Mouse (Mus musculus): ENCODE results near the gene Htr3b. TPM values are rescaled to one million over a fixed set of nuclear protein-coding genes. Genes with fewer than 3 reads are reported as not detected.

The Htr3b gene
- polyA plus RNA-seq, 2 experiments, result 0.06 TPM; not detected in 1

DNA sequence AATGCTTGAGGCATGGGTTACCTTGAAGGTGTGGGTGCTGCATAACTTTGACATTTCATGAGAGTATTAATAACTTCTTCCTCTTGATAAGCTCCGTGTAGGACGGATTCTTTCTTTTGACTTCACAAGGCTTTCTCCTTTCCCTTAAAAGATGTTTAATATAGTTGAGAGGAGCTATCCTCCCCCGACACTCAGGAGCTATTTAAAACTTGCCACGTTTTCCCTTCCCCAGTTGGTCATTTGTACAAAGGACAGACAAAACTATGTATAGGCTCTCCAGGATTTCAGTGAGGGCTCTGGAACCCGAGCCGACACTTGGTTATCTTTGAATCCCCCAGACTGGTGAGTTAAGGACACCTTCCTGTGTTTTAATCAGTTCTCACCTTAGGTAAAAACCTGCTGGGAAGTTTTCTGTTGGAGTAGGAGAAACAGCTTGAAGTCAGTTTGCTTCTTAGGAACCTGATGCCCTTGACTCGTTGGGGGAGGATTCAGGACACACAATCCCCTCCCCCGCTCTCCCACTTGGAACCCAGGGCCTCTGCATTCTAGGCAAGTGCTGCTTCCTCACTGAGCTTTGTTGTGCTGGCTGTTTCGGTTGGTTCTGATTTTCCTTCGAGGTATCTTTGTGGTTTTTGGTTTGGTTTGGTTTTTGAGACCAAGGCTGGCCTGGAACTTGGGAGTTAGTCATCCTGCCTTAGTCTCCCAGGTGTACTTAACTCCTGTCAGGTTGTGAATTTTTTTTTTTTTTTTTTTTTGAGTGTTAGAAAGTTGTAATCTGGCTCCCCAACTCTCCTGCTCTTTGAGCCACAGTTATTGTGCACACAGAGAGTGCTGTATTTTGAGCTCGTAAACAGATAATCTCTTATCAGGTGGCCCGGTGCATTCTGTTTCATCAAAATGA is 22.7 kb upstream of the Htr3b start:
- Histone ChIP-seq H3K4me3 (replicated peaks; ENCODE audit: low read length) (0 out of 2 replicates have a peak overlapping the region, but pooled peaks have one; percentile 13), H3K4me2 (replicated peaks; ENCODE audit: low read depth, low read length, severe bottlenecking) (peak overlapping the region; percentile 33), H3K36me3 (ENCODE audit: control insufficient read depth, insufficient read depth, low read length) (no peaks in the 10 kb centered on the region), H3K9me3 (ENCODE audit: control insufficient read depth, low read length) (no peaks in the 10 kb centered on the region), H3K9ac (ENCODE audit: low read depth, low read length, severe bottlenecking) (0 out of 2 replicates have a peak overlapping the region, but pooled peaks have one; percentile 12), H3K4me1 (ENCODE audit: control insufficient read depth, insufficient read depth, low read length) (peaks cover 12% of the 10 kb centered on the region), H3K27ac (replicated peaks; ENCODE audit: low read depth, low read length) (no peak overlapping the region), H3K27me3 (ENCODE audit: control insufficient read depth, insufficient read depth, low read length) (no peaks in the 10 kb centered on the region)
- DNase-seq (ENCODE audit: low spot score) (no peak), ATAC-seq (ENCODE audit: low FRiP score, low read depth) (no peak)
- no peak for TF ChIP-seq POLR2A (IDR thresholded peaks at IDR 0.05; ENCODE audit: borderline replicate concordance, extremely low read depth, insufficient read depth, insufficient read length)
- WGBS, result 28% methylated on average over 12 of the region's 12 CpGs

DNA sequence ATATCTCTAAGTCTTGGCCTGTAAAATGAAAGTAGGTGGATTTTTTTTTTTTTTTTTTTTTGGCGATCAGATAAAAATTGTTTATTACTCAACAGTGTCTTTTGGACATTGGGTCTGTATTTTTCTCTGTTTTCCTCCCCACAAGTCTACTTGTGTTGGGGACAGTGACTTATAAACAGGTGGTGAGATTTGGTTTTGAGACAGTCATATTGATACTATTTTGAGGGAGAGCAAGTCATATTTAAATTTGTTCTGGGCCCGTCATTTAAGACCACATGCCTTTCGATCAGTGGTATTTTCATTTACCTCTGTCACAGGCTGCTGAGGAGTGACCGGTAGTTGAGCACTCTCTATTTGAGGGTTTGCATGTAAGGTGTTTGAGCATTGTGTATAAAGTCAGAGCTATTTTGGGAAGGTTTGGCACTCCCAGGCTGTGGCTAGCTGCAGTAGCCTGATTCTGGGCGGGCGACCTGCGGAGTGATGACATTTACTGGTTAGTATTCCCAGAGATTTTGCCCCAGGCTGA is 21.9 kb upstream of the Htr3b start:
- H3K36me3 ChIP-seq (ENCODE audit: control insufficient read depth, insufficient read depth, low read length), result no peaks in the 10 kb centered on the region
- H3K27ac ChIP-seq (replicated peaks; ENCODE audit: low read depth, low read length), result no peak overlapping the region
- ATAC-seq (ENCODE audit: low FRiP score, low read depth) (no peak), DNase-seq (ENCODE audit: low spot score) (no peak)
- H3K4me1 ChIP-seq (ENCODE audit: control insufficient read depth, insufficient read depth, low read length), result peaks cover 12% of the 10 kb centered on the region
- H3K4me3 ChIP-seq (replicated peaks; ENCODE audit: low read length), result peak overlapping the region; percentile 13; the same call in 1 of the 2 replicates
- no peak for TF ChIP-seq POLR2A (IDR thresholded peaks at IDR 0.05; ENCODE audit: borderline replicate concordance, extremely low read depth, insufficient read depth, insufficient read length)
- H3K9me3 ChIP-seq (ENCODE audit: control insufficient read depth, low read length), result no peaks in the 10 kb centered on the region
- no peaks in the 10 kb centered on the region for H3K27me3 ChIP-seq (ENCODE audit: control insufficient read depth, insufficient read depth, low read length)
- 27% methylated on average over 7 of the region's 7 CpGs for WGBS
- no peak overlapping the region for H3K9ac ChIP-seq (ENCODE audit: low read depth, low read length, severe bottlenecking)
- H3K4me2 ChIP-seq (replicated peaks; ENCODE audit: low read depth, low read length, severe bottlenecking), result peak overlapping the region; percentile 33

DNA sequence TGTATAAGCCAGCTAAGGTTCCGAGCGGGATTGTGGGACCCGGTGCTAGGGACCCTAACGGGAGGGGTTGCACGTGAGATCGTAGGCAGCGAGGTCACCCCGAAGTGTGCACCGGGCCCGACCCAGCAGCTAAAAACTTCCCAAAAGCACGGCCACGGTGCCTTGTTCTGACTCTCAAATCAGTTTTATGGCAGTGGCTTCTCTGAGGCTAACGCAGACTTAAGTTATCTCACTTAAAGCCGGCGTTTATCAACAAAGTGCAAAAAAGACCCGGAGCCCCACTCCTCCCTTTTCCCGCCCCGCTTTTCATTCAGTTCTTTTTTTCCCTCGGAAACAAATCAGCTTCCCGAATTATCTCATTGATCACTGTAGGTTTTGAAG is 20.9 kb upstream of the Htr3b start:
- no peaks in the 10 kb centered on the region for H3K9me3 ChIP-seq (ENCODE audit: control insufficient read depth, low read length)
- under 1% methylated on average over 20 of the region's 20 CpGs for WGBS
- peaks cover 12% of the 10 kb centered on the region for H3K4me1 ChIP-seq (ENCODE audit: control insufficient read depth, insufficient read depth, low read length)
- H3K4me2 ChIP-seq (replicated peaks; ENCODE audit: low read depth, low read length, severe bottlenecking), result peak overlapping the region; percentile 58
- H3K27ac ChIP-seq (replicated peaks; ENCODE audit: low read depth, low read length), result 0 out of 2 replicates have a peak overlapping the region, but pooled peaks have one; percentile 33
- no peaks in the 10 kb centered on the region for H3K36me3 ChIP-seq (ENCODE audit: control insufficient read depth, insufficient read depth, low read length)
- H3K4me3 ChIP-seq (replicated peaks; ENCODE audit: low read length), result peak overlapping the region; percentile 73
- ATAC-seq (ENCODE audit: low FRiP score, low read depth) (no peak; the same call in 1 of the 2 replicates), DNase-seq (ENCODE audit: low spot score) (peak; percentile 21)
- H3K9ac ChIP-seq (ENCODE audit: low read depth, low read length, severe bottlenecking), result peak overlapping the region; percentile 64
- no peak for TF ChIP-seq POLR2A (IDR thresholded peaks at IDR 0.05; ENCODE audit: borderline replicate concordance, extremely low read depth, insufficient read depth, insufficient read length)
- H3K27me3 ChIP-seq (ENCODE audit: control insufficient read depth, insufficient read depth, low read length), result no peaks in the 10 kb centered on the region

DNA sequence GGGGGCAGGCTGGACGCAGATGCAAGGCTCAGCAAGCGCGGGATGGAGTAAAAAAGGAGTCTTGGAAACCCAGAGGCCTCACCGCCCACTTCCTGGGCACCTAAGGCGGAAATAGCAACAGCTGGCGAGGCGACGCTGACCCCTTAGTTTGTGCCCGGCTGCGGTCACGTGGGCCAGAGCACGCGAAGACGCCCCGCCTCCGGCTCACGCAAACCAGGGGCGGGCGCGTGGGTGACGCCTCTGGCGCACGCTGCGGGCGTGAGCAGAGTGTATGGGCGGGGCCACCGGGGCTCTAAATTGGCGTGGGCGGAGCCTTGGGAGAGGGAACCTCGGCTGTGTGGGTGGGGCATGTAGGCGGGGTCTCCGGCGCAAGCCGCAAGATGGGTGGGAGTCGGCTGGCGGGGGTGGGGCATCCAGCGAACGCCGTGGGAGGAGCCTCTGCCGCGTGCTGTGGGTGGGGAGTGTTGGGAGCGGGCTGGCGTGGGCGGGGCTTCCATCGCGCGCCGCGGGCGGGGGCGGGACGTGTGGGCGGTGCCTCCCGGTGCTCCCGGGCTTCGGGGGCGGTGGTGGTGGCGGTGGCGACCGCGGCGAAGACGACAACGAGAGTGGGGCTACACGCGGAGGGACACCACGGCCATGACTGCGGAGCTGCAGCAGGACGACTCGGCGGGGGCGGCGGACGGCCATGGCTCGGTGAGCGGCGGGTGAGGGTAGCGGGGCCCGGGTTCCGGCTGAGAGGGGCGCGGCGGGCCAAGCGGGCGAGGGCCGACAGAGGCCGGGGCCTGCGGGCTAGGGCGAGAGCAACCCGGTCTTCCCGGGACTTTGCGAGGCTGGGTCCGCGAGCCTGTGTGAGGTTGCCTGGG is 20.3 kb upstream of the Htr3b start, which contains the start of gene Usp28:
Gene Usp28, plus strand, starts transcription at position 531 of the 863 bp plus-strand sequence.
- peak; percentile 34; the same call in 1 of the 2 replicates for TF ChIP-seq POLR2A (IDR thresholded peaks at IDR 0.05; ENCODE audit: borderline replicate concordance, extremely low read depth, insufficient read depth, insufficient read length)
- H3K4me2 ChIP-seq (replicated peaks; ENCODE audit: low read depth, low read length, severe bottlenecking), result peak within 1 kb of the TSS; percentile 58
- H3K27me3 ChIP-seq (ENCODE audit: control insufficient read depth, insufficient read depth, low read length), result no peaks in the 10 kb centered on the region
- no peaks in the 10 kb centered on the region for H3K36me3 ChIP-seq (ENCODE audit: control insufficient read depth, insufficient read depth, low read length)
- peak within 1 kb of the TSS; percentile 64 for H3K9ac ChIP-seq (ENCODE audit: low read depth, low read length, severe bottlenecking)
- H3K4me1 ChIP-seq (ENCODE audit: control insufficient read depth, insufficient read depth, low read length), result peaks cover 12% of the 10 kb centered on the region
- peak within 1 kb of the TSS; percentile 73 for H3K4me3 ChIP-seq (replicated peaks; ENCODE audit: low read length)
- 3% methylated on average over 67 of the region's 94 CpGs for WGBS
- peak within 1 kb of the TSS; percentile 83 for H3K27ac ChIP-seq (replicated peaks; ENCODE audit: low read depth, low read length)
- no peaks in the 10 kb centered on the region for H3K9me3 ChIP-seq (ENCODE audit: control insufficient read depth, low read length)
- ATAC-seq (ENCODE audit: low FRiP score, low read depth), result peak; percentile 96
- DNase-seq (ENCODE audit: low spot score), result peak; percentile 98
